In the genomic region with DNA sequence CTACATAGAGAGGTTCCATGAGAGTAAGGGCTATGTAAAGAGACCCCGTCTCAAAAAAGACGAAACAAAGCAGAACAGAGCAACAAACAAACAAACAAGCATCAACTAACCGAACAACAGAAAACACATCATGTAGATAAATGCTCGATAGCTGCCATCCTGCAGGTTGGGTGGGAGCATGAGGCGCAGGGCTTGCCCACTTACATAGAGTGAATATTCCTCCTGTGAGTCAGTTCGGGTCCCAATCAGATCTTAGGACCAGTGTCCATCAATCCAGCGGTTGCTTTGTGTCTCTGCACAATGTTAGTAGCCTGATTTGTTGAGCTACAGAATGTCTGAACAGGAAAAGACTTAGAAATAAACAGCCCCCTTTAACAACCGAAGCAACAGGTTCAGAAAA, we compare ENCODE assay signal across 34 mouse cellular contexts.
"Had no signal": no experiment of that assay in that cellular context is flagged by ENCODE, and none has a peak within 500 bp of the region (broad histone marks: within the 10 kb centered on the region; RNA-seq: fewer than 3 reads in every experiment).

No protein-coding gene starts in this region.

- ATAC-seq: hindbrain, embryonic 16.5 days; hindbrain, postnatal 0 days; inflammation-experienced regulatory T-cells, adult 6 months; intestine, embryonic 15.5 days; intestine, embryonic 16.5 days; intestine, postnatal 0 days had no signal

- H3K4me2 ChIP-seq: heart, embryonic 11.5 days; heart, embryonic 12.5 days; heart, embryonic 13.5 days; heart, embryonic 15.5 days; hindbrain, embryonic 12.5 days; hindbrain, embryonic 13.5 days; hindbrain, embryonic 14.5 days; hindbrain, embryonic 15.5 days; intestine, embryonic 15.5 days; kidney, embryonic 15.5 days had no signal

- H3K27ac ChIP-seq: heart, embryonic 13.5 days; heart, embryonic 15.5 days; hindbrain, embryonic 10.5 days; hindbrain, embryonic 12.5 days; hindbrain, embryonic 13.5 days; hindbrain, embryonic 14.5 days; hindbrain, embryonic 15.5 days; hindbrain, postnatal 0 days; intestine, embryonic 15.5 days; kidney, embryonic 15.5 days; kidney, postnatal 0 days; layer of hippocampus, adult 2 months; left cerebral cortex, adult 2 months had no signal

- H3K4me1 ChIP-seq: heart, embryonic 12.5 days; heart, embryonic 15.5 days; hindbrain, embryonic 13.5 days; intestine, embryonic 15.5 days; kidney, embryonic 15.5 days had no signal

- H3K36me3 ChIP-seq: heart, embryonic 12.5 days; heart, embryonic 13.5 days; heart, embryonic 15.5 days; hindbrain, embryonic 10.5 days; hindbrain, embryonic 12.5 days; hindbrain, embryonic 13.5 days; hindbrain, embryonic 15.5 days; intestine, embryonic 15.5 days; kidney, embryonic 15.5 days had no signal

- H3K27me3 ChIP-seq: heart, embryonic 15.5 days; hindbrain, embryonic 15.5 days; intestine, embryonic 15.5 days; kidney, embryonic 15.5 days had no signal

- H3K9me3 ChIP-seq: heart, embryonic 12.5 days; heart, embryonic 13.5 days; heart, embryonic 15.5 days; hindbrain, embryonic 10.5 days; hindbrain, embryonic 12.5 days; hindbrain, embryonic 13.5 days; hindbrain, embryonic 15.5 days; intestine, embryonic 15.5 days; kidney, embryonic 15.5 days had no signal

- H3K4me3 ChIP-seq: heart, embryonic 12.5 days; heart, embryonic 13.5 days; heart, embryonic 15.5 days; hindbrain, embryonic 10.5 days; hindbrain, embryonic 12.5 days; hindbrain, embryonic 13.5 days; hindbrain, embryonic 15.5 days; intestine, embryonic 15.5 days; kidney, embryonic 15.5 days; layer of hippocampus, adult 2 months; left cerebral cortex, adult 2 months had no signal

- H3K9ac ChIP-seq: heart, embryonic 12.5 days; heart, embryonic 13.5 days; heart, embryonic 15.5 days; hindbrain, embryonic 12.5 days; hindbrain, embryonic 13.5 days; hindbrain, embryonic 14.5 days; hindbrain, embryonic 15.5 days; intestine, embryonic 15.5 days; kidney, embryonic 15.5 days had no signal

- DNase-seq: heart, postnatal 10 days; heart, postnatal 14 days; heart, postnatal 36 days; kidney, adult 11 months; kidney, adult 18-20 months; kidney, adult 2 months; kidney, adult 8-10 months; kidney, adult 9 months; kidney, postnatal 10 days; kidney, postnatal 14 days; kidney, postnatal 25 days; kidney, postnatal 36 days; kidney, postnatal 4 days; layer of hippocampus, adult 9-11 months; layer of hippocampus, postnatal 36 days had no signal
